Mouse (Mus musculus): ENCODE results near the gene Crebzf. TPM values are rescaled to one million over a fixed set of nuclear protein-coding genes. Genes with fewer than 3 reads are reported as not detected.

Gene Crebzf
- polyA plus RNA-seq, 1 experiment, result 41.3 TPM

DNA sequence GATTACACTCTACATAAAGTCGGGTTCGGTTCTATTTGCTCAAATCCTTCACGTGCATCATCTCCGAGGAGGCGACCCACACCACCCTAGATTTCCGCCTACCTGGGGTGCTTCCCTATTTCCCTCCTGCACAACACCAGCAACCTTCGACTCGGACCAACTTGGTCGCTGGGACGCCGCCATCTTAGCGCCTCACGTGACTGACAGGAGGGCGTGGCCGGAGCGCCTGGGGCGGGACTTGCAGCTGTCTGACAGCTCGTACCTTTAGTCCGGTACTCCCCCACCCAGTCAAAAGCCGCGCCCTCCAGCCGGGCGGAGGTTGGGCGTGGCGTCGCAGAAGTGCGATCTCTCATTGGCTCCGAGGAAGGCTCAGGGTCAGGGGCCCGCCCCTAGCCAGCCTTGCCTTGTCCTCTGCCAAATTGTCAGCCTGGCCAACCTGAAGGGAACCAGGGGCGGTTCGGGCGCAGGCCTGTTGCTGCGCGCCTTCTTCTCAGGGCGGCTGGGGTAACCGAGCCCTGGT, 33.3 kb downstream of the Crebzf start, which contains the start of gene Tmem126b:
Gene Tmem126b (minus strand): TSS at position 209 of the 520 bp plus-strand sequence.
- peak within 1 kb of the TSS; percentile 94 for H3K4me3 ChIP-seq (replicated peaks; ENCODE audit: extremely low read depth, low read depth, low read length)
- under 1% methylated on average over 36 of the region's 36 CpGs for WGBS
- DNase-seq, result peak; percentile 100
- peak; percentile 94 for TF ChIP-seq POLR2A (IDR thresholded peaks at IDR 0.05; ENCODE audit: borderline replicate concordance, extremely low read depth, low read depth, low read length)
- no peak for TF ChIP-seq CTCF (IDR thresholded peaks at IDR 0.05; ENCODE audit: insufficient read depth, low read length)
- peaks cover 3% of the 10 kb centered on the region; the same call in 1 of the 2 replicates for H3K4me1 ChIP-seq (ENCODE audit: control insufficient read depth, insufficient read depth, low read length)

- WGBS, result under 1% methylated on average over 32 of the region's 32 CpGs
- no peak for DNase-seq
- H3K4me3 ChIP-seq (replicated peaks; ENCODE audit: extremely low read depth, low read depth, low read length), result peak within 1 kb of the TSS; percentile 94
- peaks cover 3% of the 10 kb centered on the region; the same call in 1 of the 2 replicates for H3K4me1 ChIP-seq (ENCODE audit: control insufficient read depth, insufficient read depth, low read length)
- TF ChIP-seq CTCF (IDR thresholded peaks at IDR 0.05; ENCODE audit: insufficient read depth, low read length), result no peak
- no peak for TF ChIP-seq POLR2A (IDR thresholded peaks at IDR 0.05; ENCODE audit: borderline replicate concordance, extremely low read depth, low read depth, low read length)
Observed at GRCm38 (mm10) chr7:90476313-90477245, 34.0 kb downstream of the Crebzf start, which contains the start of gene Dlg2. Gene Dlg2, plus strand, starts transcription at chr7:90476672.

DNA sequence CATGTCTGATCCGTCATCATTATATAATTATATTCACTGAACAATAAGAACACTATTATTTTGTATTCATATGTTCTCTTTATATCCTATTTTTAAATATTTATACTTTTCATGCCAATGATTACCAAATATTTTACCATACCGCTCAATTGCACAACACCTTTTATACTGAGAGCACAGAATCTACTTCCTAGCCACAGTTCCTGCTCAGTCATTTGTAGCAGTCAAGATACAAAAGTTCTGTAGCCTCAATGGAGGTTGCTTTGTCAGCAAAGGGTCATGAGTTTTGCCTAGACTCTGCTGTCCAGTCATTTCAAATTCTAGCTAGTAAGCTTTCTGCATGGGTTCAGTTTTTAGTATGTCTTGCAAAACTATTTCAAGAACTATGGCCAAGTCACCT, 40.1 kb downstream of the Crebzf start:
- no peak overlapping the region for H3K4me3 ChIP-seq (replicated peaks; ENCODE audit: extremely low read depth, low read depth, low read length)
- WGBS, result 68% methylated on average over 2 of the region's 2 CpGs
- TF ChIP-seq POLR2A (IDR thresholded peaks at IDR 0.05; ENCODE audit: borderline replicate concordance, extremely low read depth, low read depth, low read length), result no peak
- no peaks in the 10 kb centered on the region for H3K4me1 ChIP-seq (ENCODE audit: control insufficient read depth, insufficient read depth, low read length)
- DNase-seq, result no peak

Other genes starting within 250 kb of the Crebzf start
- 0.13 TPM in 1 of 2 replicates, not detected in the other for gene Ccdc83, start 177.0 kb upstream of the Crebzf start, polyA plus RNA-seq (2012; rRNA removed)
- gene Sytl2, start 140.5 kb upstream of the Crebzf start, polyA plus RNA-seq (2012; rRNA removed), result 7.6 and 14.0 TPM in 2 replicates
- 0.18 and 0.25 TPM in 2 replicates for gene Ccdc89, start 16.2 kb upstream of the Crebzf start, polyA plus RNA-seq (2012; rRNA removed)
- gene Tmem126a, start 14.5 kb downstream of the Crebzf start, polyA plus RNA-seq (2012; rRNA removed), result 6.8 and 13.8 TPM in 2 replicates
- 5.2 and 6.1 TPM in 2 replicates for gene Tmem126b, start 33.3 kb downstream of the Crebzf start, polyA plus RNA-seq (2012; rRNA removed)
- 0.14 and 1.3 TPM in 2 replicates for gene Dlg2, start 33.9 kb downstream of the Crebzf start, polyA plus RNA-seq (2012; rRNA removed)